Mouse (Mus musculus) T-helper 17 cell (primary cell): ENCODE data around the gene Ms4a13.
"Not testable (repeated sequence)": the region's sequence is repeated elsewhere in the genome, so short reads cannot be mapped to it uniquely, and the experiment has no call there.

Source experiments
- in situ Hi-C, 2 experiments: fragments of 300-600 bp; cut with MboI, MseI; formaldehyde crosslinking; loops; 1 replicate in 1 of 2; 2 replicates in 1 of 2; pipeline ENCODE4 v1.15.1; 2025; ENCODE audit warnings: high pct_unique_total_duplicates in 2 of 2

Gene Ms4a13

DNA sequence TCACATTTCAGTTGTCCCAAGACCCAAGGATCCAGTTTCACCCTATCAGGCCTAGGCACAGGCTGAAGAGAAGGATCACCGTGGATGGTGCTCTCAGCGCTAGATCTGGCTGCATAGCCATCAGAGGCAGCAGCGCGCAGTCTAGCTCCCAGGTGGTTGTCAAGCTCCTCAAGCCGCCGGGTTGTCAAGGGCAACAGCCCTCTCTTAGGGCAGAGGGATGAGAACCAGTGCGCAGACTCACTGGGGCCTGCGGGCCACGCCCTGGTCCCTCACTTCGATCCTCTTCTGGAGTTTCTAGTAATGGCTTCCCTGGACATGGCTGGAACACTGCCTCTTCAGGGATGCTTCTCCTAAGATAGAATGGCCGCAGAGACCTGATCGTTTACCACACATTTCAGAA, at the start of gene Ms4a13:
Gene Ms4a13 (minus strand): TSS at position 192 of the 400 bp plus-strand sequence.
- in situ Hi-C loops: loop anchor here in 1 of 2 experiments (25.0 kb wide), 1 partner anchor 416 kb away; the partner anchor contains the start of genes Ms4a2 and Ms4a6d

DNA sequence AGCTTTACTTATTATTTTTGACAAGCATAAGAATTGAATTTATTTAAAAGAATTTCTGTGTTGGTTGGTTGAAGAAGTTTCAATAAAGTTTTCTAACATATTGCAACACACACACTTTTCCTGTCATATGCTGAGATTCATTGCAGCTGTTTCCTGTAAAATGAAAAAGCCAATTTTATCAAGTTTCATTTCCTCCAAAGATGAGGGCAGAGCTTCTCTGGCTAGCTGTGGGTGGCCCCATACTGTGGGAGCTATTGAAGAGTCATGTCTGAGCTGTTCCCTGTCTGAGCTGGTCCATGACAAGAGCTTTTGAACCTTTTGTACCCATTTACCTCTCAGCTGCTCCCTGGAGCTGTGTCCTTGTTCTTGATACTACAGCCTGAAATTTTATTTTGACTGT, 47.7 kb upstream of the Ms4a13 start:
- in situ Hi-C loops: no loop called here

DNA sequence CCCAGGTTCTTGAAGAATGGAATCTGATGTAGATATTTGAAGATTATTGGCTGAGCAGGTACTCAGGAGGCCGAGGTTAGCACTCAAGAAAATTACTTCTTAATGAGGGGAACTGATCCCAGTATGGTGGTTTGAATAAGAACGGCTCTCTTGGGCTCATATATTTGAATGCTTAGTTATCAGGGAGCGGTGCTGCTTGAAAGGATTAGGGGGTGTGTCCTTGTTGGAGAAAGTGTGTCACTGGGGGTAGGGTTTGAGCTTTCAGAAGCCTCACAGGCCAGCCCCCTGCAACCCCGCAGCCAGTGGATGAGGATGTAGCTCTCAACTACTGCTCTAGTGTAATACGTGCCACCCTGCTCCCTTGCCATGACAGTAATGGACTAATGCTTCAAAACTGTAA, 46.0 kb upstream of the Ms4a13 start:
- in situ Hi-C loops: no loop called here

DNA sequence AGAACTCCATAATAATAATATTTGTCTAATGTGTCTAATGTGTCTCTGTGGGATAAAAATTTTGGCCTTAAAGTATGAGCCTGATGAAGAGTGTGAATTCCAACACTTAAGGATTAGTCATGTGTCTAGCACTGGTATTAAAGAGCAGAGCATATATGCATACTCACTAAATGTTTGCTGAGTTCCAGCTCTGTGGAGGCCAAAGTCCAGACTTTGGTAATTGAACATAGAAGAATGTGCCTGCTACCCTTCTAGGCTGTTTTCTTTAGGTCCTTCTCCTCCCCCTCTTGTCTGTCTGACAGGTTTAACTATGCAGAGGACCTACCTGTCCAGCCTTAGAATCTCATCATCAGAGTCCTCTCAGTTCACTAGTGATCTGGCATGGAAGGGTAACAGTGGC, 39.3 kb upstream of the Ms4a13 start:
- in situ Hi-C loops: no loop called here

DNA sequence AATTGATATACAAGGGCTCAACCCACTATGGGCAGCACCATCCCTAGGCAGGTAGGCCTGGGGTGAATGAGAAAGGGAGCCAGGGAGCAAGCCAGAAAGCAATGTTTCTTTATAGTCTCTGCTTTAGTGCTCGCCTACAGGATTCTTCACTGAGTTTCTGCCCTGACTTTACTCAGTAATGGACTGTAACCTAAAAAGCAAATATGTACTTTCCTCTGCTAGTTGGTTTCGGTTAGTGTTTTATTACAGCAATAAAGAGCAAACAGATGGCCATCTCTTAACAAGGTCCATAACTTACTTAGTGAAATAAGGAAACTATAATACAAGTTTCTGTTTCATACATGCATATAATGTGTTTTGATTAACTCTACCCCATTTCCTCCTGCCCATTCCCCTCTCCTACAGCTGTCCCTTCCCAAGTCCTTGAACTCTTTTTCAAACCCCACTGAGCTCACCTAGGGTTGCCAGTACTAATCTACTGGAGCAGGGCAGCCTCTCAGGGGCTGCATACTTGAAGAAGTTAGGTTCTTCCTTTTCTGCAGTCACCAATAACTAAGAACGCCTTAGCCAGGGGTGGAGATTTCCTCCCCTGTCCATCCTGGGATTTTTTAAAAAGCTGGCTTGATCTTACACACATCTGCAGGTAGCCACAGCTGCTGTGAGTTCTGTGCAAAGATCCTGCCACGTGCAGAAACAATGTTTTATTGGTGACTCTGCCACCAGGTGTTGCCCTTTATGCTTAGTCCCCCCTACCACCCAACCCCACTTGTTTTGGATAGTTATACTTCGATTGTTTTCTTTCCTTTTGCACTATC, 38.6 kb upstream of the Ms4a13 start:
- in situ Hi-C loops: no loop called here

DNA sequence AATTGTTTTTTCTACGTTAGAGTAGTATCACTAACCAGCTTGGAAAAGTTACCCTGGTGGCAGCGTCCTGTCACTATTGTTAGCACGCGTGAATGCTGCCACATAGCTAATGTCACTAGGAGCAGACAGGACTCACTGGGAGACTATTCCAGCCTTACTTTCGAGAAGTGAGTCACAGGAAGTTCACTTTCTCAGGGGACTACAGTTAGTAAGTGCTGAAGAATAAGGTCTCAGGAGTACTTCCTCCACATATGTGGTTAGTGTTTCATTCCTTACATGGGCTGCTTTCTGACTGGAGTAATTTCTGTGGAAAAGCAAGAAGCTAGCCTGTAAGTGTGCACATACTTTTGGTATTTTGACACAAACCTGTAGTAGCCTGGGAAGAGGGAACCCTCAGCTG, 37.7 kb upstream of the Ms4a13 start:
- in situ Hi-C loops: no loop called here

DNA sequence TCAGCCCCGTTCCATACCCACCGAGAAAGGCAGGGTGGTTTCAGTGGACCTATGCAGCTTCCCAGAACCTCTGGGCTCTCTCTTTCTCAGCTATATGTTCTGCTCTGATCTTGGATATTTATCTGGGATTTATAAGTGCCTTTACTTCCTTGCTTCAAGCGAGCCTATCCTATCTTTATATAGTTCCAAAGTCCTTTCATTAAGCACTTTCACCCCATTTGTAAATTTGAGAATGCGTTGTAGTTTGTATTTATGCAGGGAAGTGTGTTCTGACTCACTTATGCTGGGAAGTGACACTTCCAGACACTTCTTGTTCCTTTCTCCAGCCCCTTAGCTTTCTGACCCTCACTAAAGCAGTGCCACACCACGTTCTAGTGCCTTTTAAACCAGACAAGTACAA, 35.8 kb upstream of the Ms4a13 start, which contains the start of gene Ms4a12:
Gene Ms4a12 (minus strand): TSS at position 101 of the 400 bp plus-strand sequence.
- in situ Hi-C loops: no loop called here

DNA sequence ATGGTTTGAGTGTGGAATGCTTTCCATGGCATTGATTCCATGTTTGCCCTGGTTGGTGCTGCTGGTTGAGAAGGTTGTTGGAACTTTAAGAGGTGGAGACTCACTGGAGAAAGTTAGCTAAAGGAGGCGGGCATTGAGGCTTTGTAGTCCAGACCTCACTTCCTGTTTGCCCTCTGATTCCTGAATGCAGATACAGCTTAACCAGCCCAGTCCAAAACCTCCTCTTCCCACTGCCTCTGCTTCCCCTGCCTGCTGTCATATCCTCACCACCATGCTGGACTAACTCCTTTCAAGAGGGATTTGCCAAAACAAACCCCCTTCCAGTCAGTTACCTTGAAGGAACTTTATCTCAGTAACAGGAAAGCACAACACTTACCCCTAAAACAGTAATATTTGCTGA, 4.0 kb downstream of the Ms4a13 start:
- in situ Hi-C loops: loop anchor here in 1 of 2 experiments (25.0 kb wide), 1 partner anchor 420 kb away; the partner anchor contains the start of genes Ms4a2 and Ms4a6d

DNA sequence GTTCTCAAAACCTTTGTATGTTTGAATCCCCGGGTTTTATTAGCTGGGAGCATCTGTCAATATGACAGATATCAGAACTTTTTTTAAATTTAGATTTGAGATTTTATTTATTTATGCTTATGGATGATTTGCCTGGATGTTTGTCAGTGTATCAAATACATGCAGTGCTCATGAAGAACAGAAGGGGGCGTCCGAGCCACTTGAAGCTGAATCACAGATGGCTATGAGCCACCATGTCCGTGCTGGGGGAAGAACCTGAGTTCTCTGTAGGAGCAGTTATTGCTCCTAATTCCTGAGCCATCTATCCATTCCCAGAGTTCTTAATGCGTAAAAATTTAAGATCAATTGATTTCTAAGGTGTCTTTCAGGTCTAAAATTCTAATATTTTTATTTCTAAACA, 12.4 kb downstream of the Ms4a13 start:
- in situ Hi-C loops: loop anchor here in 1 of 2 experiments (25.0 kb wide), 1 partner anchor 428 kb away; the partner anchor contains the start of genes Ms4a2 and Ms4a6d

DNA sequence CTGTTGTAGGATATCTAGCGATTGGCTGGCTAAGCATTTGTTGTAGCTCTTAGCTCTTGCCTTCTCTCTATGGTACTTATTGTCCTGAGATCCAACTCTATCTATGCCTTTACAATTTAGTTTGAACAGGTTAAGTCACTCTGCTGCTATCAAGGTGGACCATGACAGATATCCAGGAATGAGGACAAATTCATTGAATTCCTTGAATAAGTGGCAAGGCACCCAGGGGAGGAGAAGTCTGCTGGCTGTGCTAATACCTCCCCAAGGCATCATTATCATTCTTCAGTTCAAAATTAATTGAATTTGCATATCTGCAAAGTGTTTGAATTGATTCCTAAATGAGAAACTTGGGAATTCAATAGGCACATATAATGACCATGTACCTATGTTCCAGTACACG, 19.1 kb downstream of the Ms4a13 start:
- in situ Hi-C loops: loop anchor here in 1 of 2 experiments (25.0 kb wide), 1 partner anchor 435 kb away; the partner anchor contains the start of genes Ms4a2 and Ms4a6d

DNA sequence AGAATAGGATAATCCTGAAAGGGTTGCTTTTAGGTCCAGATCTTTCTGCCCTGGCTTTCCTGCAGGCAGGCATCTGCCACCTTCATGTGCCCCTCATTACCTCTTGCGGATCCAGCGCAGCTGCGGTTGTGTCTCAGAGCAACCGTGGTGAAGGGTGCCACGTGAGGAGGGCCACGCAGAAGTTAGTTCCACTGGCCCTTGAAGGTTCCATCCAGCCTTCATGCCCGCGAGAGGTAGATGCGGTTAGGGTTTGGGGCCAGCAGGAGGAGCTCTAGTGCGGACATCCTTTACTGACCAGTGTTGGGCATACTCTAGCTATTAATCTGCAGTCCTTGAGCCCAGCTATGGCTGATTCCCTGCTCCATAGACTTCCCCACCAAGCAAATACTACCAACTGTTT, 31.4 kb downstream of the Ms4a13 start, which contains the start of gene 1700025F22Rik:
Gene 1700025F22Rik (minus strand): TSS at position 149 of the 400 bp plus-strand sequence.
- in situ Hi-C loops: no loop called here

DNA sequence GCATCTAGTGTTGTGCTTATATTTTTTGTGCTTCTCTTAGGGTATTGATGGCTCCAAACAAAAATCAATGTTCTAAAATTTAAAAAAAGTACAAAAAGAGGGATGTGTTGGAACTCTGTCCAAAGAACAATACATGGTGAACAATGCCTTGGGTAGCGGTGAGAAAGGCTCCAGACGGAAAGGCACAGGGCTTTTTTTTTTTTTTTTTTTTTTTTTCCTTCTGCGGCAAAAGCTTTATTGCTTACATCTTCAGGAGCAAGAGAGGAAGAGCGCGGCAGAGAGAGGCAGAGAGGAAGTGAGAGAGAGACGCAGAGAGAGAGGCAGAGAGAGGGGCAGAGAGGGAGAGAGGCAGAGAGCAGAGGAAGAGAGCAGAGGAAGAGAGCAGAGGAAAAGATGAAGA, 38.6 kb downstream of the Ms4a13 start:
- in situ Hi-C loops: not testable (repeated sequence)

DNA sequence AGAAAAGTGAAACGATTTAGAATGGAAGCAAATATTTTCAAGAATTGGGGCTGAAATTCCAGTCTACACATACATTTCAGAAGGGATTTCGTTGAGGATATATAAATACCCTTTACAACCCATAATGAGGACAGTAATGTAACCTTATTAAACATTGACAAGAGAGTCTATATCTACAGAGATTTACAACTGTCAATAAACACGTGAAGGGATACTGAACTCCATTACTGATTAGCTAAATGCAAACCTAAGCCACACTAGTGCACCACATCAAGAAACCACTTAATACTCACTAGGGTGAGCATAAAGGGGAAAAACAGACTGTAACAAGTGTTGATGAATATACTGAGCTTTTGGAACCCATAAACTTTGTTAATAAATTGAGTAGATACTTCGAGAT, 61.2 kb downstream of the Ms4a13 start:
- in situ Hi-C loops: no loop called here

DNA sequence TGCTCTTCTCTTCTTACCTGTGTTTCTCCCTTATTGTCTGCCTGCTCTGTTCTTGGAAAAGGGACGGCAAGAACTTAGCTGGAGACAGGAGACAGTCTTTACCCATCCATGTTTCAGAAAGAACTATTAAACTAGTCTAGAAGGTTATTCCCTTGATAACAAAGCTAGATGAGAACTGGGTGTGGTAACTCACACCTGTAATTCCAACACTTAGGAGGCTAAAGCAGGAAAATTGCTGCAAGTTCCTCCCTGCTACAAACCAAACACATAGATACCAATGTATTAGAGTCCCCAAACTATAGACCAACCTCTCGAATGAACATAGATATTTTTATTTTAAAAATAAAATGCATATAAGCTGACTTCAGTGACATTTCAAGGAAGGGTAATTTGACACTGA, 61.7 kb downstream of the Ms4a13 start:
- in situ Hi-C loops: loop anchor here in 1 of 2 experiments (5.0 kb wide), 1 partner anchor 442 kb away; no protein-coding TSS in a partner anchor

DNA sequence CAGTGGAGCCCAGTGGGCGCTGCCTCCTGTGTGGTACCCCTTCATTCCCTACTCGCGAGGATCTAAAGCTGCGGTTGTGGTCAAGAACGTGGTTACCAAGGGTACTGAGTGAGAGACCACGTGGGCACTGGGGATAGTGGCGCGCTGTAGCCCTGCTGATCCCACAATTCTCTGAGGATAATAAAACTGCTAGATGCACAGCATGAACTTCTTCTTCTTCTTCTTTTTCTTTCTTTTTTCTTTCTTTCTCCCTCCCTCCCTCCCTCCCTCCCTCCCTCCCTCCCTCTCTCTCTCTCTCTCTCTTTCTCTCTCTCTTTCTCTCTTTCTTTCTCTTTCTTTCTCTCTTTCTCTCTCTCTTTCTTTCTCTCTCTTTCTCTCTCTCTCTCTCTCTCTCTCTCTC, 65.8 kb downstream of the Ms4a13 start, which contains the start of gene 1700017D01Rik:
Gene 1700017D01Rik (minus strand): TSS at position 101 of the 400 bp plus-strand sequence.
- in situ Hi-C loops: loop anchor here in 1 of 2 experiments (5.0 kb wide), 1 partner anchor 447 kb away; no protein-coding TSS in a partner anchor

DNA sequence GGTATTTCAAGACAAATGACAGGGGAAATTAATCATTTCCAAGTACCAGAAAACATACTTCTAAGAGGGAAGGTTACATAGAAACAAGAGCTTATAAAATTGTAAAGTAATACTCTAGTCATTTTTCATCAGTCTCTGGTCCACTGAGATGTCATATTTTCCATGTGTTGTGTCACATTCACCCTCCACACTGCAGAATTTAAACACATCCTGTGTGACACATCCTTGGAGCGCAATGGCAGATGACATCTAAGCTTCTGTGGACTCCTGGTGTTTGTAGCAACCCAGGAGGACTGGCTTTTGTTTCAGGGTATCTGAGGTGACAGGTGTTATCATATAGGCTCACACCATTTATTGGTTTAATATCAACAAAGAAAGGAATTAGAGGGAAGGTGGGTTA, 66.8 kb downstream of the Ms4a13 start:
- in situ Hi-C loops: loop anchor here in 1 of 2 experiments (5.0 kb wide), 1 partner anchor 448 kb away; no protein-coding TSS in a partner anchor

DNA sequence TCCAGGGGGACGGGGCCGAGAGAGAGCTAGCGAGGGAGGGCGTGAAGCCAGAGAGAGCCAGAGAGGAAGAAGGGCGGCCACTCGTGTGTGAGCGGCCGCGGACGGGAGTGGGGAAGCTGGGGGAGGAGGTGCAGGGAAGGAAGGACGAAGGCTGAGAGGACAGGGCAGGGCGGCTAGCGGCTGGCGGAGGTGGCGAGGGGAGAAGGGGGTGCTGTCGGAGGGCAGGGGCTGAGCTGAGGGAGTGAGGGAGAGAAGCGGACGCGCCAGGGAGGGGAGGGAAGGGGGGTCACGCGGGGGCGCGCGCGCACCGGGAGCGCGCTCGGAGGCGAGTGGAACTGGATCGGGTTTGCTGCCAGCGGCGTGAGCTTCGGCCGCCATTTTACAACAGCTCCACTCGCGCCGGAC, 75.5 kb downstream of the Ms4a13 start:
- in situ Hi-C loops: not testable (repeated sequence)
